Mouse (Mus musculus) heart, embryonic 14.5 days (tissue): ENCODE data around the gene Sike1. TPM values are rescaled to one million over a fixed set of nuclear protein-coding genes. Genes with fewer than 3 reads are reported as not detected.
A peak's percentile ranks its signal among the peaks of the same experiment; 100 is the strongest.

Experiments
- ATAC-seq: fragments of 200-750 bp; cut with Nextera tagmentation; 2 replicates; pipeline ENCODE4 v1.8.0; 2017; ENCODE audit warnings: low read depth, moderate TSS enrichment; ENCODE audit not compliant: insufficient number of reproducible peaks, insufficient read depth, low FRiP score
- H3K27ac ChIP-seq, 2 experiments: fragments of 200-500 bp in 1 of 2; fragments of 300-500 bp in 1 of 2; sonication (generic) in 1 of 2; replicated peaks in 1 of 2; 2 replicates each; pipeline ENCODE4 v1.5.1; 2012 to 2014; ENCODE audit warnings: low read depth in 2 of 2, low read length in 2 of 2, control low read depth in 1 of 2, mild to moderate bottlenecking in 1 of 2, mixed read lengths in 1 of 2; ENCODE audit not compliant: control insufficient read depth in 1 of 2, insufficient read depth in 1 of 2
- H3K27me3 ChIP-seq: fragments of 300-500 bp; sonication (generic); 2 replicates; pipeline ENCODE4 v1.6.1; 2014; ENCODE audit warnings: mild to moderate bottlenecking, low read length, control low read depth; ENCODE audit not compliant: control insufficient read depth, insufficient read depth
- H3K36me3 ChIP-seq: fragments of 300-500 bp; sonication (generic); 2 replicates; pipeline ENCODE4 v1.6.1; 2014; ENCODE audit warnings: mild to moderate bottlenecking, control low read depth, low read length, mixed read lengths; ENCODE audit not compliant: control insufficient read depth, insufficient read depth
- H3K4me1 ChIP-seq, 2 experiments: fragments of 200-500 bp in 1 of 2; fragments of 300-500 bp in 1 of 2; sonication (generic) in 1 of 2; 2 replicates each; pipeline ENCODE4 v1.6.1; 2012 to 2014; ENCODE audit warnings: low read length in 2 of 2, control low read depth in 1 of 2, mixed read lengths in 1 of 2; ENCODE audit not compliant: control insufficient read depth in 2 of 2, insufficient read depth in 2 of 2
- H3K4me2 ChIP-seq: fragments of 300-500 bp; sonication (generic); 2 replicates; pipeline ENCODE4 v1.6.1; 2014; ENCODE audit warnings: mild to moderate bottlenecking, low read length
- H3K4me3 ChIP-seq, 2 experiments: fragments of 200-500 bp in 1 of 2; fragments of 300-500 bp in 1 of 2; sonication (generic) in 1 of 2; 2 replicates each; pipeline ENCODE4 v1.5.1; 2012 to 2014; ENCODE audit warnings: low read length in 2 of 2, mild to moderate bottlenecking in 2 of 2, control low read depth in 1 of 2, low read depth in 1 of 2, moderate library complexity in 1 of 2; ENCODE audit not compliant: control insufficient read depth in 1 of 2, insufficient read depth in 1 of 2
- H3K9ac ChIP-seq: fragments of 300-500 bp; sonication (generic); 2 replicates; pipeline ENCODE4 v1.6.1; 2014; ENCODE audit warnings: mild to moderate bottlenecking, low read length
- H3K9me3 ChIP-seq: fragments of 300-500 bp; sonication (generic); 2 replicates; pipeline ENCODE4 v1.6.1; 2016; ENCODE audit warnings: low read length, control low read depth; ENCODE audit not compliant: control insufficient read depth
- WGBS: fragments of 180-500 bp; shearing (Covaris S2); extraction: QIAGEN DNeasy Blood & Tissue Kit; methylation state at CpG from one replicate; pipeline ENCODE4 v1.1.7; 2014; 5-methylcytosine and 5-hydroxymethylcytosine counted together
- polyA plus RNA-seq: library from polyadenylated mRNA; unstranded; fragments of >200 nt; fragmentation: Nextera tagmentation; extraction: Ambion mirVana; gene quantifications from 2 replicates; pipeline ENCODE4 v1.2.1, GENCODE M21; 2014

The Sike1 gene
- polyA plus RNA-seq, 1 experiment from 2014 or later, result 80.6 TPM

GRCm38 (mm10) chr3:102970067-102970466 lies 25.4 kb upstream of the Sike1 start:
- Histone ChIP-seq H3K36me3 (no peaks in the 10 kb centered on the region), H3K4me2 (no peak overlapping the region), H3K4me3 (no peak overlapping the region), H3K9me3 (no peaks in the 10 kb centered on the region), H3K4me1 (no peaks in the 10 kb centered on the region), H3K27me3 (no peaks in the 10 kb centered on the region; the same call in 1 of the 2 replicates), H3K9ac (no peak overlapping the region), H3K27ac (no peak overlapping the region)
- 71% methylated on average over 9 of the region's 9 CpGs for WGBS
- ATAC-seq, result no peak

- Histone ChIP-seq H3K4me2 (no peak overlapping the region), H3K4me1 (no peaks in the 10 kb centered on the region), H3K27ac (no peak overlapping the region), H3K4me3 (no peak overlapping the region), H3K9me3 (no peaks in the 10 kb centered on the region), H3K36me3 (no peaks in the 10 kb centered on the region), H3K27me3 (no peaks in the 10 kb centered on the region; the same call in 1 of the 2 replicates), H3K9ac (no peak overlapping the region)
- WGBS, result 79% methylated on average over 3 of the region's 3 CpGs
- no peak for ATAC-seq
These were observed 25.0 kb upstream of the Sike1 start for GRCm38 (mm10) chr3:102970508-102970907.

GRCm38 (mm10) chr3:102976906-102977305 lies 18.6 kb upstream of the Sike1 start:
- Histone ChIP-seq H3K4me1 (0 out of 4 replicates have a peak, but pooled peaks cover 0 to 7% of the 10 kb centered on the region in 2 experiments), H3K4me3 (no peak overlapping the region), H3K9me3 (no peaks in the 10 kb centered on the region), H3K27ac (no peak overlapping the region), H3K36me3 (no peaks in the 10 kb centered on the region), H3K27me3 (no peaks in the 10 kb centered on the region), H3K4me2 (no peak overlapping the region), H3K9ac (no peak overlapping the region)
- WGBS, result 83% methylated on average over 4 of the region's 4 CpGs
- no peak for ATAC-seq

- no peak for ATAC-seq
- Histone ChIP-seq H3K36me3 (no peaks in the 10 kb centered on the region), H3K4me3 (no peak overlapping the region), H3K9ac (no peak overlapping the region), H3K4me1 (0 out of 4 replicates have a peak, but pooled peaks cover 0 to 7% of the 10 kb centered on the region in 2 experiments), H3K4me2 (no peak overlapping the region; the same call in 1 of the 2 replicates), H3K9me3 (no peaks in the 10 kb centered on the region), H3K27ac (no peak overlapping the region; a peak in 1 of 4 replicates), H3K27me3 (no peaks in the 10 kb centered on the region)
- WGBS, result 28% methylated on average over 10 of the region's 10 CpGs
These were observed 15.8 kb upstream of the Sike1 start for GRCm38 (mm10) chr3:102979550-102980348.

GRCm38 (mm10) chr3:102980349-102980736 lies 15.2 kb upstream of the Sike1 start:
- Histone ChIP-seq H3K9me3 (no peaks in the 10 kb centered on the region), H3K36me3 (no peaks in the 10 kb centered on the region), H3K4me3 (no peak overlapping the region), H3K27me3 (no peaks in the 10 kb centered on the region), H3K4me1 (0 out of 4 replicates have a peak, but pooled peaks cover 0 to 7% of the 10 kb centered on the region in 2 experiments), H3K9ac (no peak overlapping the region), H3K27ac (no peak overlapping the region; a peak in 1 of 4 replicates), H3K4me2 (no peak overlapping the region; the same call in 1 of the 2 replicates)
- no peak for ATAC-seq
- WGBS, result 56% methylated on average over 3 of the region's 3 CpGs

GRCm38 (mm10) chr3:102991041-102991440 lies 4.5 kb upstream of the Sike1 start:
- no peak for ATAC-seq
- Histone ChIP-seq H3K27me3 (no peaks in the 10 kb centered on the region), H3K4me1 (peaks cover 5% of the 10 kb centered on the region in 2 experiments), H3K9ac (no peak overlapping the region), H3K9me3 (no peaks in the 10 kb centered on the region), H3K27ac (no peak overlapping the region), H3K4me3 (no peak overlapping the region), H3K36me3 (no peaks in the 10 kb centered on the region), H3K4me2 (no peak overlapping the region)
- WGBS, result 59% methylated on average over 8 of the region's 8 CpGs

- Histone ChIP-seq H3K27me3 (no peaks in the 10 kb centered on the region), H3K27ac (0 out of 4 replicates have a peak overlapping the region, but pooled peaks of 1 of the 2 experiments have one; percentile 9), H3K4me1 (peaks cover 7 to 13% of the 10 kb centered on the region in 2 experiments), H3K4me2 (no peak overlapping the region), H3K36me3 (peaks cover 6% of the 10 kb centered on the region; the same call in 1 of the 2 replicates), H3K9ac (no peak overlapping the region), H3K4me3 (no peak overlapping the region), H3K9me3 (no peaks in the 10 kb centered on the region)
- ATAC-seq, result no peak
- WGBS, result 18% methylated on average over 3 of the region's 3 CpGs
These were observed 2.6 kb upstream of the Sike1 start for GRCm38 (mm10) chr3:102992936-102993335.
